Mouse (Mus musculus): ENCODE data around the gene Bbs2.

DNA sequence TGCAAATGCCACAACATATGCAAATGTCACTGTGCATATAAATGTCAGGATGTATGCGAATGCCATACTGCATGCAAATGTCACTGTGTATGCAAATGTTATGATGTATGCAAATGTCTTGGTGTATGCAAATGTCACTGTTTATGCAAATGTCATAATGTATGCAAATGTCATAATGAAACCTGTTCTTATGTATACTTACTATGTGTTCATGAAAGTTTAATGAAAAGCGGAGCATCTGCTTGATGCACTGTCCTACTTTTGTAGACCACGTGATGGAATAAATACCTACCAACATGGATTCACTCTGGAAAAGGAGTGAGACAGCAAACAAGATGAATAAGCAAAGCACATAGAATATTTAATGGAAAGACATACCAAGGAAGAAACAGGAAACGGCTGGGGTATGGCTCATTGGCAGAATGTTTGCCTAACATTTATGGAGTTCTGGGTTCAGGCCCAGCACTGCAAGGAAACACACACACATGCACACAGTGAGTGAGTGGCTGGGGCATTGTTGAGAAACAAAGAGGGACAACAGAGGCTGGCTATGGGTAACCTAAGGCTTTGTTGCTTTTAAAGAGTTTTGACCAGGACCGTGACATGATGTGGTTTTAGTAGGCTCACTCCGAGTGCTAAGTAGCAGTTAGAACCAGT, 30.5 kb upstream of the Bbs2 start:
- TF ChIP-seq CTCF (IDR thresholded peaks at IDR 0.05; ENCODE audit: borderline replicate concordance, insufficient read depth, low read length) (no peak), POLR2A (IDR thresholded peaks at IDR 0.05; ENCODE audit: low read depth, low read length) (no peak)
